ENCODE assay signal across 21 mouse cellular contexts in genomic region chr7:46517158-46517557, GRCm38 (mm10).
A peak's percentile ranks its signal among the peaks of the same experiment; 100 is the strongest.
DNase-seq lines count a peak whose midpoint lies in the region; ATAC-seq and TF ChIP-seq lines count a peak whose summit lies in the region.
"Had no signal": no experiment of that assay in that cellular context is flagged by ENCODE, and none has a peak within 500 bp of the region (broad histone marks: within the 10 kb centered on the region; RNA-seq: fewer than 3 reads in every experiment).

No protein-coding gene starts in this region.

- no peaks in the 10 kb centered on the region for H3K27me3 ChIP-seq in midbrain, embryonic 11.5 days (ENCODE audit: control insufficient read depth, insufficient read depth, low read length)
- H3K27me3 ChIP-seq in midbrain, postnatal 0 days (ENCODE audit: insufficient read depth, low read length), result no peaks in the 10 kb centered on the region
- H3K27me3 ChIP-seq: embryonic facial prominence, embryonic 12.5 days; forebrain, embryonic 13.5 days; forebrain, embryonic 15.5 days; Patski had no signal

- WGBS in midbrain, embryonic 11.5 days, result 75% methylated on average over 5 of the region's 5 CpGs
- 55% methylated on average over 5 of the region's 5 CpGs for WGBS in midbrain, postnatal 0 days

- no peak overlapping the region for H3K4me3 ChIP-seq in midbrain, embryonic 11.5 days (ENCODE audit: low read depth, low read length)
- no peak overlapping the region for H3K4me3 ChIP-seq in midbrain, postnatal 0 days (ENCODE audit: low read depth, low read length)
- H3K4me3 ChIP-seq in ES-E14 (ENCODE audit: insufficient read depth in 1 of 2, low read depth in 1 of 2, low read length in 2 of 2, poor library complexity in 1 of 2, severe bottlenecking in 1 of 2), result no peak overlapping the region
- H3K4me3 ChIP-seq: embryonic facial prominence, embryonic 10.5 days; embryonic facial prominence, embryonic 12.5 days; forebrain, embryonic 13.5 days; forebrain, embryonic 15.5 days had no signal

- no peak for TF ChIP-seq CTCF in midbrain, postnatal 0 days (IDR thresholded peaks at IDR 0.05)

- no peaks in the 10 kb centered on the region for H3K4me1 ChIP-seq in midbrain, embryonic 11.5 days (ENCODE audit: control insufficient read depth, insufficient read depth, low read length)
- peaks cover 5% of the 10 kb centered on the region; the same call in 1 of the 2 replicates for H3K4me1 ChIP-seq in midbrain, postnatal 0 days (ENCODE audit: insufficient read depth, low read length)
- H3K4me1 ChIP-seq in ES-E14 (ENCODE audit: control insufficient read depth in 2 of 2, insufficient read depth in 2 of 2, low read length in 2 of 2, poor library complexity in 1 of 2), result peaks cover 0 to 3% of the 10 kb centered on the region in 2 experiments; a peak in 1 of 4 replicates
- H3K4me1 ChIP-seq: embryonic facial prominence, embryonic 10.5 days; embryonic facial prominence, embryonic 12.5 days had no signal

- no peaks in the 10 kb centered on the region for H3K36me3 ChIP-seq in midbrain, embryonic 11.5 days (ENCODE audit: control insufficient read depth, insufficient read depth, low read length)
- H3K36me3 ChIP-seq in midbrain, postnatal 0 days (ENCODE audit: insufficient read depth, low read length), result no peaks in the 10 kb centered on the region
- H3K36me3 ChIP-seq in ES-E14 (ENCODE audit: control insufficient read depth, insufficient read depth, low read length, poor library complexity, severe bottlenecking), result no peaks in the 10 kb centered on the region
- H3K36me3 ChIP-seq: embryonic facial prominence, embryonic 10.5 days; embryonic facial prominence, embryonic 12.5 days; forebrain, embryonic 15.5 days had no signal

- in situ Hi-C loops in ES-E14 (cut with MboI; ENCODE audit: low sequenced_read_pairs in 2 of 2, unreplicated experiment in 2 of 2), result no loop called here

- ATAC-seq in midbrain, embryonic 11.5 days (ENCODE audit: low FRiP score), result no peak
- no peak for ATAC-seq in midbrain, postnatal 0 days (ENCODE audit: low FRiP score)
- peak; percentile 54 for ATAC-seq in megakaryocyte progenitor cell, adult 5-6 weeks (replicated peaks; ENCODE audit: poor library complexity)
- ATAC-seq: activated CD4-positive, CD25-positive, alpha-beta regulatory T cell, adult 4 months; forebrain, embryonic 13.5 days; forebrain, embryonic 15.5 days; forebrain, postnatal 0 days; Patski had no signal

- H3K27ac ChIP-seq in midbrain, embryonic 11.5 days (ENCODE audit: low read depth, low read length), result no peak overlapping the region
- no peak overlapping the region for H3K27ac ChIP-seq in midbrain, postnatal 0 days (ENCODE audit: low read depth, low read length)
- H3K27ac ChIP-seq in ES-E14 (ENCODE audit: insufficient read depth, low read depth, low read length, poor library complexity, severe bottlenecking), result peak overlapping the region; percentile 40; the same call in 1 of the 2 replicates
- H3K27ac ChIP-seq: embryonic facial prominence, embryonic 10.5 days; embryonic facial prominence, embryonic 12.5 days; forebrain, embryonic 13.5 days; forebrain, embryonic 15.5 days had no signal

- H3K9ac ChIP-seq in midbrain, embryonic 11.5 days (ENCODE audit: low read length), result no peak overlapping the region
- H3K9ac ChIP-seq in midbrain, postnatal 0 days (replicated peaks; ENCODE audit: low read length, poor library complexity, severe bottlenecking), result no peak overlapping the region
- H3K9ac ChIP-seq in ES-E14 (ENCODE audit: insufficient read depth, low read depth, low read length, poor library complexity, severe bottlenecking), result no peak overlapping the region
- H3K9ac ChIP-seq: embryonic facial prominence, embryonic 12.5 days; forebrain, embryonic 13.5 days; forebrain, embryonic 15.5 days; forebrain, postnatal 0 days had no signal

- H3K9me3 ChIP-seq in midbrain, embryonic 11.5 days (ENCODE audit: control insufficient read depth, low read length), result no peaks in the 10 kb centered on the region
- H3K9me3 ChIP-seq in midbrain, postnatal 0 days (ENCODE audit: low read length), result no peaks in the 10 kb centered on the region
- H3K9me3 ChIP-seq in ES-E14 (ENCODE audit: control insufficient read depth, insufficient read depth, low read depth, low read length), result no peaks in the 10 kb centered on the region
- H3K9me3 ChIP-seq: embryonic facial prominence, embryonic 10.5 days; embryonic facial prominence, embryonic 12.5 days; forebrain, embryonic 13.5 days; forebrain, embryonic 15.5 days; G1E had no signal

- peak; percentile 62 for DNase-seq in midbrain, embryonic 11.5 days (ENCODE audit: low spot score, missing footprints)
- DNase-seq in midbrain, postnatal 0 days (ENCODE audit: low spot score), result no peak
- DNase-seq in ES-E14 (ENCODE audit: low read depth, low spot score), result no peak
- no peak for DNase-seq in thymus, postnatal 25 days
- DNase-seq in frontal cortex, adult 2 months (ENCODE audit: extremely low spot score in 1 of 2, low spot score in 1 of 2), result no peak
- DNase-seq: adrenal gland, adult 8-10 months; adrenal gland, postnatal 14 days; adrenal gland, postnatal 36 days; cerebellum, adult 18-20 months; cerebellum, adult 8-10 months; cerebellum, postnatal 10 days; cerebellum, postnatal 25 days; forebrain, postnatal 0 days had no signal

- H3K4me2 ChIP-seq in midbrain, embryonic 11.5 days, result no peak overlapping the region
- H3K4me2 ChIP-seq in midbrain, postnatal 0 days (ENCODE audit: low read depth, low read length, poor library complexity, severe bottlenecking), result no peak overlapping the region
- H3K4me2 ChIP-seq: embryonic facial prominence, embryonic 12.5 days; forebrain, embryonic 13.5 days; forebrain, embryonic 15.5 days had no signal

TF ChIP-seq in ES-E14, 5 proteins besides CTCF, POLR2A, EP300 and RAD21:
- TF ChIP-seq HCFC1 (IDR thresholded peaks at IDR 0.05; ENCODE audit: borderline replicate concordance, insufficient read depth, low read length), result no peak
- no peak for TF ChIP-seq MAFK (IDR thresholded peaks at IDR 0.05; ENCODE audit: insufficient read depth, low read depth, low read length)
- TF ChIP-seq CHD2 (IDR thresholded peaks at IDR 0.05; ENCODE audit: low read depth, low read length), result no peak
- TF ChIP-seq ZC3H11A (IDR thresholded peaks at IDR 0.05; ENCODE audit: borderline replicate concordance, low read depth, low read length), result no peak
- TF ChIP-seq ZNF384 (IDR thresholded peaks at IDR 0.05; ENCODE audit: low read depth, low read length), result no peak
